ENCODE assay signal across 8 mouse cellular contexts in genomic region chr1:176814591-176815062, GRCm38 (mm10). TPM values are rescaled to one million over a fixed set of nuclear protein-coding genes. Genes with fewer than 3 reads are reported as not detected.
DNase-seq lines count a peak whose midpoint lies in the region; ATAC-seq and TF ChIP-seq lines count a peak whose summit lies in the region.

Gene Sdccag8 (plus strand): TSS chr1:176814660.

- H3K4me3 ChIP-seq in C2C12 (ENCODE audit: insufficient read depth, poor library complexity, severe bottlenecking), result peak within 1 kb of the TSS; percentile 63
- peak within 1 kb of the TSS; percentile 73 for H3K4me3 ChIP-seq in erythroblast, embryonic 14.5 days (replicated peaks)
- peak within 1 kb of the TSS; percentile 98 for H3K4me3 ChIP-seq in heart, embryonic 12.5 days
- H3K4me3 ChIP-seq in kidney, postnatal 0 days (replicated peaks; ENCODE audit: low read depth, low read length), result peak within 1 kb of the TSS; percentile 87
- peak within 1 kb of the TSS; percentile 91 for H3K4me3 ChIP-seq in liver, embryonic 11.5 days (ENCODE audit: low read depth, low read length)
- peak within 1 kb of the TSS; percentile 90 for H3K4me3 ChIP-seq in stomach, embryonic 14.5 days (ENCODE audit: low read depth, low read length)

- H3K9me3 ChIP-seq in erythroblast, embryonic 14.5 days (ENCODE audit: control insufficient read depth, low read length), result no peaks in the 10 kb centered on the region
- H3K9me3 ChIP-seq in heart, embryonic 12.5 days (replicated peaks), result no peaks in the 10 kb centered on the region
- H3K9me3 ChIP-seq in kidney, postnatal 0 days (replicated peaks; ENCODE audit: low read length), result no peaks in the 10 kb centered on the region
- no peaks in the 10 kb centered on the region for H3K9me3 ChIP-seq in liver, embryonic 11.5 days (ENCODE audit: control insufficient read depth, low read length)
- H3K9me3 ChIP-seq in stomach, embryonic 14.5 days (ENCODE audit: control insufficient read depth, low read depth, low read length), result no peaks in the 10 kb centered on the region

- H3ac ChIP-seq in C2C12 (ENCODE audit: control insufficient read depth, insufficient read length, low read depth), result peak within 1 kb of the TSS; percentile 77

- H3K27ac ChIP-seq in heart, embryonic 12.5 days (ENCODE audit: poor library complexity, severe bottlenecking), result peak within 1 kb of the TSS; percentile 100
- H3K27ac ChIP-seq in kidney, postnatal 0 days, result peak within 1 kb of the TSS; percentile 91
- peak within 1 kb of the TSS; percentile 91 for H3K27ac ChIP-seq in liver, embryonic 11.5 days (ENCODE audit: low read depth, low read length)
- H3K27ac ChIP-seq in stomach, embryonic 14.5 days (ENCODE audit: low read length), result peak within 1 kb of the TSS; percentile 97

- peak within 1 kb of the TSS; percentile 74 for H3K4me2 ChIP-seq in heart, embryonic 12.5 days
- peak within 1 kb of the TSS; percentile 64 for H3K4me2 ChIP-seq in kidney, postnatal 0 days (ENCODE audit: low read length)
- peak within 1 kb of the TSS; percentile 88 for H3K4me2 ChIP-seq in liver, embryonic 11.5 days
- H3K4me2 ChIP-seq in stomach, embryonic 14.5 days (replicated peaks; ENCODE audit: low read depth, low read length), result peak within 1 kb of the TSS; percentile 59

- H3K27me3 ChIP-seq in C2C12 (ENCODE audit: control insufficient read depth, insufficient read depth, insufficient read length), result no peaks in the 10 kb centered on the region
- H3K27me3 ChIP-seq in erythroblast, embryonic 14.5 days (ENCODE audit: control insufficient read depth), result no peaks in the 10 kb centered on the region
- no peaks in the 10 kb centered on the region for H3K27me3 ChIP-seq in heart, embryonic 12.5 days (replicated peaks)
- H3K27me3 ChIP-seq in kidney, postnatal 0 days (ENCODE audit: insufficient read depth, low read length), result no peaks in the 10 kb centered on the region
- H3K27me3 ChIP-seq in liver, embryonic 11.5 days (replicated peaks; ENCODE audit: control insufficient read depth, insufficient read depth, low read length), result no peaks in the 10 kb centered on the region
- H3K27me3 ChIP-seq in stomach, embryonic 14.5 days (ENCODE audit: control insufficient read depth, insufficient read depth, low read length), result no peaks in the 10 kb centered on the region

- H3K4me1 ChIP-seq in erythroblast, embryonic 14.5 days (ENCODE audit: control insufficient read depth), result peaks cover 38% of the 10 kb centered on the region
- peaks cover 19% of the 10 kb centered on the region for H3K4me1 ChIP-seq in heart, embryonic 12.5 days (replicated peaks)
- H3K4me1 ChIP-seq in kidney, postnatal 0 days (replicated peaks; ENCODE audit: insufficient read depth, low read length), result no peaks in the 10 kb centered on the region
- peaks cover 19% of the 10 kb centered on the region for H3K4me1 ChIP-seq in liver, embryonic 11.5 days (replicated peaks; ENCODE audit: control insufficient read depth, insufficient read depth, low read length)
- H3K4me1 ChIP-seq in stomach, embryonic 14.5 days (ENCODE audit: control insufficient read depth, insufficient read depth, low read length), result 0 out of 2 replicates have a peak, but pooled peaks cover 7% of the 10 kb centered on the region

- no peaks in the 10 kb centered on the region for H3K36me3 ChIP-seq in C2C12 (ENCODE audit: control insufficient read depth, insufficient read depth)
- H3K36me3 ChIP-seq in erythroblast, embryonic 14.5 days (ENCODE audit: control insufficient read depth), result 0 out of 2 replicates have a peak, but pooled peaks cover 3% of the 10 kb centered on the region
- H3K36me3 ChIP-seq in heart, embryonic 12.5 days, result no peaks in the 10 kb centered on the region
- no peaks in the 10 kb centered on the region for H3K36me3 ChIP-seq in kidney, postnatal 0 days (ENCODE audit: insufficient read depth, low read length)
- H3K36me3 ChIP-seq in liver, embryonic 11.5 days (ENCODE audit: control insufficient read depth, insufficient read depth, low read length), result no peaks in the 10 kb centered on the region
- H3K36me3 ChIP-seq in stomach, embryonic 14.5 days (ENCODE audit: control insufficient read depth, insufficient read depth, low read length), result no peaks in the 10 kb centered on the region

- ATAC-seq in heart, embryonic 12.5 days (ENCODE audit: insufficient number of reproducible peaks, low FRiP score), result peak; percentile 94
- peak; percentile 96 for ATAC-seq in kidney, postnatal 0 days (replicated peaks; ENCODE audit: low FRiP score, low read depth)
- peak; percentile 94 for ATAC-seq in liver, embryonic 11.5 days (replicated peaks; ENCODE audit: low FRiP score)
- peak; percentile 96 for ATAC-seq in stomach, embryonic 14.5 days (ENCODE audit: insufficient number of reproducible peaks, insufficient read depth, low FRiP score, low read depth)

- TF ChIP-seq POLR2A in brain, embryonic 14.5 days (IDR thresholded peaks at IDR 0.05; ENCODE audit: borderline replicate concordance, extremely low read depth, insufficient read depth, insufficient read length, poor library complexity, severe bottlenecking), result no peak

- H3K79me2 ChIP-seq in C2C12 (ENCODE audit: control insufficient read depth, insufficient read depth), result peaks cover 87% of the 10 kb centered on the region

- under 1% methylated on average over 25 of the region's 25 CpGs for WGBS in heart, embryonic 12.5 days
- WGBS in kidney, postnatal 0 days, result under 1% methylated on average over 25 of the region's 25 CpGs
- WGBS in liver, embryonic 11.5 days, result under 1% methylated on average over 25 of the region's 25 CpGs
- 0% methylated on average over 25 of the region's 25 CpGs for WGBS in stomach, embryonic 14.5 days

- no peak for TF ChIP-seq CTCF in C2C12 (IDR thresholded peaks at IDR 0.05; ENCODE audit: control insufficient read depth, insufficient read depth, insufficient read length)
- TF ChIP-seq CTCF in brain, embryonic 14.5 days (IDR thresholded peaks at IDR 0.05; ENCODE audit: borderline replicate concordance, extremely low read depth, insufficient read depth, insufficient read length), result no peak
- no peak for TF ChIP-seq CTCF in kidney, postnatal 0 days (IDR thresholded peaks at IDR 0.05; ENCODE audit: low read depth)

- H3K9ac ChIP-seq in heart, embryonic 12.5 days, result peak within 1 kb of the TSS; percentile 98
- H3K9ac ChIP-seq in kidney, postnatal 0 days (ENCODE audit: low read depth, low read length), result peak within 1 kb of the TSS; percentile 73
- H3K9ac ChIP-seq in liver, embryonic 11.5 days (ENCODE audit: low read depth, low read length), result peak within 1 kb of the TSS; percentile 81
- peak within 1 kb of the TSS; percentile 82 for H3K9ac ChIP-seq in stomach, embryonic 14.5 days (replicated peaks; ENCODE audit: low read depth, low read length)

- DNase-seq in brain, embryonic 14.5 days (ENCODE audit: low read depth), result peak; percentile 99
- DNase-seq in kidney, postnatal 0 days (ENCODE audit: low spot score), result peak; percentile 99
- DNase-seq in liver, embryonic 11.5 days (ENCODE audit: low spot score), result peak; percentile 83
- peak; percentile 94 for DNase-seq in naive thymus-derived CD4-positive, alpha-beta T cell, adult 2 months (ENCODE audit: low read depth)

- H3K79me3 ChIP-seq in C2C12 (ENCODE audit: low read depth), result peaks cover 60% of the 10 kb centered on the region

TF ChIP-seq in C2C12, 6 proteins besides CTCF, POLR2A, EP300 and RAD21:
- TF ChIP-seq USF1 (IDR thresholded peaks at IDR 0.05; ENCODE audit: low read depth), result no peak
- no peak for TF ChIP-seq MYOD1 (IDR thresholded peaks at IDR 0.05; ENCODE audit: control insufficient read depth, insufficient read length, low read depth)
- TF ChIP-seq CEBPB (IDR thresholded peaks at IDR 0.05; ENCODE audit: low read depth), result no peak
- no peak for TF ChIP-seq MYOG (IDR thresholded peaks at IDR 0.05; ENCODE audit: control insufficient read depth, extremely low read depth, insufficient read length)
- no peak for TF ChIP-seq MAX (IDR thresholded peaks at IDR 0.05)
- no peak for TF ChIP-seq FOSL1 (IDR thresholded peaks at IDR 0.05; ENCODE audit: insufficient read depth, low read length, poor library complexity, severe bottlenecking)
TF ChIP-seq in C2C12: peak in this region for 0.

RNA-seq across cellular contexts. Expression of gene Sdccag8, which starts in this region (rescaled TPM):
- 5.8 TPM for polyA plus RNA-seq in C2C12 (2012; fragmentation: generic; extraction: Trizol)
- polyA plus RNA-seq in brain, embryonic 14.5 days (2012; rRNA removed), result 11.2 and 11.4 TPM in 2 replicates
- 0.30 and 0.35 TPM in 2 replicates for polyA plus RNA-seq in erythroblast, embryonic 14.5 days (2012)
- 9.0 and 10.0 TPM in 2 replicates for polyA plus RNA-seq in heart, embryonic 12.5 days (2016; fragmentation: Nextera tagmentation; extraction: Ambion mirVana)
- polyA plus RNA-seq in kidney, postnatal 0 days (2015; fragmentation: Nextera tagmentation; extraction: Ambion mirVana), result 22.7 and 27.0 TPM in 2 replicates
- 9.4 and 11.7 TPM in 2 replicates for polyA plus RNA-seq in liver, embryonic 11.5 days (2014; fragmentation: Nextera tagmentation; extraction: Ambion mirVana)
- polyA plus RNA-seq in stomach, embryonic 14.5 days (2014; fragmentation: Nextera tagmentation; extraction: Ambion mirVana), result 15.6 and 17.6 TPM in 2 replicates

Comparison
In these comparisons a context has a peak if more than half of its experiments do, and no peak if none do; other contexts are left out.
1. Peak in every context shown above with its lines: DNase-seq, ATAC-seq, H3K4me3 ChIP-seq and H3K27ac ChIP-seq.